Mouse (Mus musculus): ENCODE data around the gene Rora.

Gene Rora

GRCm38 (mm10) chr9:69354228-69354627 is 700.6 kb downstream of the Rora start:
- no peak for DNase-seq (ENCODE audit: low spot score)

GRCm38 (mm10) chr9:69357834-69358233 is 704.2 kb downstream of the Rora start:
- peak; percentile 39 for DNase-seq (ENCODE audit: low spot score)

GRCm38 (mm10) chr9:69358797-69359196 is 705.2 kb downstream of the Rora start:
- DNase-seq (ENCODE audit: low spot score), result no peak

- no peak for DNase-seq (ENCODE audit: low spot score)
Measured at GRCm38 (mm10) chr9:69361951-69362445, 708.4 kb downstream of the Rora start.

- DNase-seq (ENCODE audit: low spot score), result no peak
Measured at GRCm38 (mm10) chr9:69362766-69363165, 709.2 kb downstream of the Rora start.

GRCm38 (mm10) chr9:69364117-69364516 is 710.5 kb downstream of the Rora start:
- DNase-seq (ENCODE audit: low spot score), result no peak

GRCm38 (mm10) chr9:69367055-69367454 is 713.5 kb downstream of the Rora start:
- no peak for DNase-seq (ENCODE audit: low spot score)

GRCm38 (mm10) chr9:69368071-69368470 is 714.5 kb downstream of the Rora start:
- peak; percentile 18 for DNase-seq (ENCODE audit: low spot score)

GRCm38 (mm10) chr9:69371046-69371724 is 717.6 kb downstream of the Rora start:
- DNase-seq (ENCODE audit: low spot score), result no peak

GRCm38 (mm10) chr9:69372871-69373270 is 719.3 kb downstream of the Rora start:
- no peak for DNase-seq (ENCODE audit: low spot score)

GRCm38 (mm10) chr9:69376982-69377653 is 723.5 kb downstream of the Rora start:
- no peak for DNase-seq (ENCODE audit: low spot score)

GRCm38 (mm10) chr9:69377654-69378045 is 724.1 kb downstream of the Rora start:
- no peak for DNase-seq (ENCODE audit: low spot score)

- DNase-seq (ENCODE audit: low spot score), result no peak
Measured at GRCm38 (mm10) chr9:69380546-69380945, 727.0 kb downstream of the Rora start.

- no peak for DNase-seq (ENCODE audit: low spot score)
Measured at GRCm38 (mm10) chr9:69381741-69382140, 728.2 kb downstream of the Rora start.

- no peak for DNase-seq (ENCODE audit: low spot score)
Measured at GRCm38 (mm10) chr9:69384475-69384874, 730.9 kb downstream of the Rora start.

- no peak for DNase-seq (ENCODE audit: low spot score)
Measured at GRCm38 (mm10) chr9:69384905-69385304, 731.3 kb downstream of the Rora start.

GRCm38 (mm10) chr9:69387296-69387695 is 733.7 kb downstream of the Rora start:
- no peak for DNase-seq (ENCODE audit: low spot score)

GRCm38 (mm10) chr9:69390631-69391030 is 737.0 kb downstream of the Rora start:
- DNase-seq (ENCODE audit: low spot score), result no peak

GRCm38 (mm10) chr9:69394234-69394633 is 740.6 kb downstream of the Rora start:
- DNase-seq (ENCODE audit: low spot score), result no peak

- DNase-seq (ENCODE audit: low spot score), result peak; percentile 9
Measured at GRCm38 (mm10) chr9:69397432-69397759, 743.8 kb downstream of the Rora start.

GRCm38 (mm10) chr9:69397760-69398452 is 744.3 kb downstream of the Rora start, which contains the start of gene Ice2:
Gene Ice2, plus strand, starts transcription at chr9:69397906.
- DNase-seq (ENCODE audit: low spot score), result peak; percentile 74

GRCm38 (mm10) chr9:69398453-69398850 is 744.9 kb downstream of the Rora start:
- no peak for DNase-seq (ENCODE audit: low spot score)

GRCm38 (mm10) chr9:69404671-69405070 is 751.1 kb downstream of the Rora start:
- DNase-seq (ENCODE audit: low spot score), result no peak
